Mouse (Mus musculus) megakaryocyte, adult 5-6 weeks (primary cell): Measurements from ENCODE around the gene Ndc80. TPM values are rescaled to one million over a fixed set of nuclear protein-coding genes. Genes with fewer than 3 reads are reported as not detected.
"Not testable (repeated sequence)": the region's sequence is repeated elsewhere in the genome, so short reads cannot be mapped to it uniquely, and the experiment has no call there.

ENCODE experiments used
- ATAC-seq: 2 replicates; pipeline ENCODE4 v1.8.0; 2016; ENCODE audit warnings: mild to moderate bottlenecking, inconsistent platforms; ENCODE audit not compliant: poor library complexity, severe bottlenecking
- total RNA-seq, 2 experiments: library from RNA; stranded (forward) in 1 of 2; stranded (reverse) in 1 of 2; fragments of 153-499, 151-499 nt in 1 of 2; fragments of 221-1000, 200-1000 nt in 1 of 2; gene quantifications; 2 replicates each; pipeline versions ENCODE4 v1.2.3 to v1.2.4; 2015 to 2017

The Ndc80 gene
- total RNA-seq, 2 experiments from 2014 or later: 79.1 to 113 TPM

DNA sequence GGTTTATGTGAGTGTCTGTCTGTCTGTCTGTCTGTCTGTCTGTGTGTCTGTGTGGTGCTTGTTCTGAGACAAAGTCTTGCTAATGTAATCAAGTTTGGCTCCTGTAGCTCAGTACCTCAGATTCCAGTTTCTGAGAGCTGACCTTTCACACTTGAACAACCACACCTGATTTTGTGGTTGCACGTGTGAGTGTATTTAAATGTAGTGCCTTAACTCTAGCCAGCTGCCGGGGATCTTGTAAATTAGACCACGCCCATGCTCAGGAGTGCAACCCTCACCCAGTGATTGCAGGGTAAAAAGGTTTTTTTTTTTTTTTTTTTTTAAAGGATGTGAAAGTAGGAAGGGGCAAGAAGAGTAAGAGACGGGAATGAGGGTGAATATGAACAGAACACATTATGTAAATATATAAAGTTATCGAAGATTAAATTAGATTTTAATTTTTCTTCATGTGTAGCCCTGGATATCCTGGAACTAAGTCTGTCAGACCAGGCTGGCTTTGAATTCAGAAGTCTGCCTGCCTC is 47.2 kb downstream of the Ndc80 start:
- ATAC-seq: peak; percentile 11; the same call in 1 of the 2 replicates

DNA sequence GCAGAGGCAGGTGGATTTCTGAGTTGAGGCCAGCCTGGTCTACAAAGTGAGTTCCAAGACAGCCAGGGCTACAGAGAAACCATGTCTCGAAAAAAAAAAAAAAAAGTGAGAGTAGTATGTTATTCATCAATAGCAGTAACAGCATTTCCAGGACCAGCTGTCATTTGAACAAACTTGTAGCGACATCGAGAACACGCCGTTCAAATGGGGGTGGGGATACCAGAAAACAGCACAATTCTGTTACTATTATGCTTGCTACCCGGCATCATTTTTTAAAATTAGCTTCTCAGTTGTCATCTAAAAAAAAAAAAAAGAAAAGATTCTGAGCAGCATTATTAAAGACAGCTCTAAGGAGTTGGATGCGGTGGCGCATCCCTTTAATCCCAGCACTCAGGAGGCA is 49.2 kb downstream of the Ndc80 start:
- no peak for ATAC-seq

DNA sequence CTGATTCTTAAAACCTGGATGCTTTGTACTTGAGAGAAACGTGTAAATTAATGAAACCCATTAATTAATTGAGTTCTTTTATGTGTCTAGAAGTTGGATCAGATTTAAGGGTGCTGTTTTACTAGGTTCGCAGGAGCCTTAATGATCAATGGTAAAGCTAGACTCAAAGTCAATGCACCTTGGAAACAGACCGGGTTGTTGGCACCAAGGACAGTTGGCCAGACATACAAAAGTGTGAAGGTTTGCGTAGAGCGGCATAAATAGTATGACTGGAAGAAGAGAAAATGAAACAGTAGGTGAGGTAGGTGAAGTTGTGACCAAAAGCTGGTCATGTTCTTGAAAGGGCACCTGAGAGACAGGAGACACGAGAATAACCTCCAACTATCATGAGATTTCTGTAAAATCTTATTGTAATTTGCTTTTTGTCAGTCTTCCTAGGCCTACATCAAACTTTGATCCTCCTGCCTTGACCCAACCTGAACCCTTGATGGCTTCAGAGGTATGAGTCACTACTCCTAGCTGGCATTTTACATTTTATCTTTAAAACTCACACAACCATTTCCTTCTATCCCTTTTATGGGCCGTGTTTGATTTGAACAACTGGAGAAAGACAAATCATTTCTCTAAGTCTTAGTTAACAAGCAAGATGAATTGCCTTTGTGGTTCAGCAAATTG is 50.2 kb downstream of the Ndc80 start:
- ATAC-seq: no peak

DNA sequence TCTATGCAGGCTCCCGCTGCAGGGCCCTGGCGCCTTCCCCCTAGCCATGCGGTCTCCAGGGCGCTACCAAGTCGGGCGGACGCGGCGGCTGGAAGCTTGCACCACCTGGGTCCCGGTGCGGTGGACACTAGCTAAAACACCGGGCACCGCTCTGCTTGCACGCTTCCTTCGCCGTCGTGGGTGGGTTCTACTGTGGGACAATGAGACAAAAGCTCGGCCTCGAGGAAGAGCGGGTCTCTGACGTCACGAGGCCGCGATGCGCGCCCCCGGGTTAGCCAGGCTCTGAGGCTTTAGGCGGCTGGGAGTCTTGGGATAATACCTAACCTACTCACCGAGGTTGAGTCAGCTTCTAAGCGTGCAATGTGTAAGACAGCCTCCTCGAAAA is 51.0 kb downstream of the Ndc80 start:
- ATAC-seq: peak; percentile 13

DNA sequence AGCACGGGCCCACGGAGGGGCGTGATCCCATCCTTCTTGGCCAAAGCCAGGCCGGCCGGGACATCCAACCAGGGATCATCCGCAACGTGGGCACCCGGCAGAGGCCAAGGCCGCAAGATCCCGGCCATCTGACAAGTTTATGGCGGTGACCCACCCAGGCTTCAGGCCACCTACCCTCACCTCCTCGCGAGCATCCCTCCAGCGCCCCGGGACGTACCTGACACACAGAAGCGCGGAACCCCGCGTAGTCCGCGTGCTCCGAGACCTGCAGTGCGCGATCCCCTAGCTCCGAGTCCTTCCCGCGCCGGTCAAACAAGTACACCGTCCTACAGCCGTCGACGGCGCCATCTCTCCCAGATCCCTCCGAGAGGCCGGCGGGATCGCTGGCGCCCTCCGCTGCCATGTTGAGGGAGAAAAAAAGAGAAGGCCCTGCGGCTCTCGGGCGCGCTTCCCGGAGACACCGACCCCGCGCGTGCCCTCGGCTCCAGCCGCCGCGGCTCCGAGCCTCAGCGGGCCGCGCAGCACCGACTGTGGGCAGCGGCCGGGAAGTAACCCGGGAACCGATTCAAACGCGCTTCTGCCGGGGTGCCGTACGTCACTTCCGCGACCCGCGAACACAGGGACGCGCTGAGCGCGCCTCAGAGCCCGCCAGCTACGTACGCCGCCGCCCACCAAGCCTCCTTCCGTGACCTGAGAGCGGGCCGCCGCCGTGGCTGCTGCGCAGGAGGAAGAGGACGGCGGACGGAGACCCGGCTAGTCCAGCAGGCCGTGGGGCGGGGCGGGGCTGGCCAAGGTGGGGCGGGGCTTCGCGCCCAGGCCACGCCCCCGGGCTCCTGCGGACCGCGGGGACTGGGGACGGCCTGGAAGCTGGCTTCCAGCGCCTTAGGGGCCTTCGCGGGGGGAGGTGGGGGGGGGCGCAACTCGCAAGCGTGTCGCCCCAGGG is 51.6 kb downstream of the Ndc80 start, which contains the start of gene Smchd1:
Gene Smchd1, minus strand, starts transcription at position 582 of the 943 bp plus-strand sequence.
- peak; percentile 92 for ATAC-seq

DNA sequence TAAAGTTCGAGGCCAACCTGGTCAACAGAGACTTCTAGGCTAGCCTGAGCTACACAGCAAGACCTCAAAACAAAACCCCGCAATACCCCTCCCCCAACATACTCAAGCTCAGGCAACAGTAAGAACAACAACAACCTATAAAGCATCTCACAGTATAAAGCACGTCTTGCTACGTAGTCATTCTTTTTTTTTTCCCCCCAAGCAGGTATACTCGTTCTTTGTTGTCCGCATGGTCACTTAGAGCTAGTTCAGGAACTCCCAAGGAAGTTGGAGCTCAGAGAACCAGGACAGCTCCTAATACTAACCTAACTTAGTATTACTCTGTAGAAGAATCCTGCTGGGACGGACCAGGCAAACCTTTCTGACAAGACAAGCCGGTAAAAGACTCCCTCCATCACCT is 52.5 kb downstream of the Ndc80 start:
- ATAC-seq: no peak

DNA sequence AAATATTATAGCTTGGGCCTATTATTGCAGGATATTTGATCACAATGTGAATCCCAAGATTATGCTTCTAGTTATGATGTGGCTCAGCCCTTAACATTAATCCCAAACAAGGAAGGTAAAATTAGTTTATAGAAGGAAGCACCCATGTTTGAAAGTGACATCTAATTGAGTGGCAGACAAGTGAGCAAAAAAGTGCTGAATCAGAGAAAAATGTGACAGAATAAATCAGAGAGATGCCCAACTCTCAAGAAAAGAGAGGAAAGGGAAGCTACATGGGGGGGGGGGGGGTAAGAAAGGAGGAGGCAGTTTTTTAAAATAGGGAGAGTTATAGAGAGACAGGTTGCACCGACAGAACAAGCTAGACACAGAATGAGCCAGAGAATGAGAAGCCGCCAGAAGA is 55.4 kb downstream of the Ndc80 start:
- ATAC-seq: no peak

DNA sequence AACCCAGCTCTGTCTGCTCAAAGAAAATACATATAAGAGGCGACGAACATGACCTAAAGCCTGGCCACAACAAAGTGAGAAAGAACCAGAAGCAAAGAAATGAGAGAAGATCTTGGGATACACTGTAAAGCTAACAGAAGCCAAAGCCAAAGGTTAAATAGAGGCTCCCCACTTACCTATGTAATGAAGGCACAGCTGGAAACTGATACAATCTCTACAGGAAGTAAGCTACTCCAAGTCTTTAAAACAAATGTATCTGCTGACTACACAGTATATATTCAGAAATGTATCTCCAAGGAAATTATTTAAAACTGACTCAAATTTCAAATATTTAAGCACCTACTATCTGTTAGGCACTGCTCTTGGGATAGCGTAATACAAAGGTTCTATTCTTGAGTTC is 66.3 kb downstream of the Ndc80 start:
- ATAC-seq: no peak

DNA sequence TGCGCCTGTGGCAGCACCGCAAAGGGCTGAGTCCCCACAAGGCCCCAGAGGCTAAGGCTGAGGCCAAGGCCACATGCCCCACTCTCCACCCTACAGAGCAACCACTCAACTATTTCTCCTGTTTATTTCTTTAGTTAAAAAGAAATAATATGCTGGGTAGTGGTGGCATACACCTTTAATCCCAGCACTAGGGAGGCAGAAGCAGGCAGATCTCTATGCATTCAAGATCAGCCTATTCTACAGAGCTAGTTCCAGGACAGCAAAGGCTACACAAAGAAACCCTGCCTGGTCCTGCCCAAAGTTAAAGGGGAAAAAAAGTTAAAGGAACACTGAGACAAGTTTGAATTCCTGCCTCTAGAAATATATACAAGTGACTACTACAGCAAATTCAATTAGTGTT is 66.8 kb downstream of the Ndc80 start, which contains the start of gene Gm4707:
Gene Gm4707, minus strand, starts transcription at position 101 of the 400 bp plus-strand sequence.
- no peak for ATAC-seq

DNA sequence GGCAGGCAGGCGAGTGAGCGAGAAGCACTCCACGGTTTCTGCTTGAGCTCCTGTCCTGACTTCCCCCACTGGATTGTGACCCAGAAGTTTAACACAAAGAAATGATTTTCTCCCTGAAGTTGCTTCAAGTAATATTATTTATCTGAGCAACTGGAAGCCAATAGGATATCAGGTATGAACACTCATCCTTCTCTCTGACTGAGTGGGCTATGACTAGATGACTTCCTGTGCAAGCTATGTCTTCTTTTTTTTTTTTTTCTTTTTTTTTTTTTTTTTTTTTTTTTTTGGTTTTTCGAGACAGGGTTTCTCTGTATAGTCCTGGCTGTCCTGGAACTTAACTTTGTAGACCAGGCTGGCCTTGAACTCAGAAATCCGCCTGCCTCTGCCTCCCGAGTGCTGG is 69.3 kb downstream of the Ndc80 start:
- not testable (repeated sequence) for ATAC-seq

Other genes with a start within 250 kb of the Ndc80 start
- gene Emilin2, start 214.9 kb downstream of the Ndc80 start, total RNA-seq (2015): 152 and 159 TPM in 2 replicates
- 244 and 250 TPM in 2 replicates for gene Emilin2, start 214.9 kb downstream of the Ndc80 start, total RNA-seq (2017)
- 2.4 and 4.2 TPM in 2 replicates for gene Gm4707, start 66.9 kb downstream of the Ndc80 start, total RNA-seq (2015)
- gene Gm4707, start 66.9 kb downstream of the Ndc80 start, total RNA-seq (2017): 4.0 and 4.8 TPM in 2 replicates
- 188 and 196 TPM in 2 replicates for gene Smchd1, start 51.5 kb downstream of the Ndc80 start, total RNA-seq (2015)
- 244 and 254 TPM in 2 replicates for gene Smchd1, start 51.5 kb downstream of the Ndc80 start, total RNA-seq (2017)
- gene Spdya, start 25.2 kb upstream of the Ndc80 start, total RNA-seq (2015): not detected in 2 replicates
- not detected in 2 replicates for gene Spdya, start 25.2 kb upstream of the Ndc80 start, total RNA-seq (2017)
- gene Wdr43, start 89.0 kb upstream of the Ndc80 start, total RNA-seq (2015): 25.9 and 29.4 TPM in 2 replicates
- 75.9 and 89.8 TPM in 2 replicates for gene Wdr43, start 89.0 kb upstream of the Ndc80 start, total RNA-seq (2017)
- not detected in 2 replicates for gene Togaram2, start 146.4 kb upstream of the Ndc80 start, total RNA-seq (2015)
- not detected in 2 replicates for gene Togaram2, start 146.4 kb upstream of the Ndc80 start, total RNA-seq (2017)
- not detected in 2 replicates for gene Pcare, start 226.0 kb upstream of the Ndc80 start, total RNA-seq (2015)
- gene Pcare, start 226.0 kb upstream of the Ndc80 start, total RNA-seq (2017): not detected in 2 replicates
- gene Clip4, start 241.6 kb upstream of the Ndc80 start, total RNA-seq (2015): 0.45 TPM in 1 of 2 replicates, not detected in the other
- not detected in 2 replicates for gene Clip4, start 241.6 kb upstream of the Ndc80 start, total RNA-seq (2017)